Mouse (Mus musculus) megakaryocyte, embryonic 14.5 days (primary cell): ENCODE results near the gene Cnot6l.

Source experiments
- FLI1 ChIP-seq: IDR thresholded peaks from 2 replicates; pipeline ENCODE4 v1.6.1; 2012; ENCODE audit warnings: low read length, inconsistent platforms, mixed read lengths
- GATA1 ChIP-seq: IDR thresholded peaks from 3 replicates; pipeline ENCODE4 v1.6.1; 2012; ENCODE audit warnings: mixed read lengths, low read length, inconsistent platforms, borderline replicate concordance

- TF ChIP-seq FLI1 (no peak), GATA1 (no peak)
Measured at GRCm38 (mm10) chr5:96104644-96105043, 59.3 kb downstream of the Cnot6l start.
